Mouse (Mus musculus) left cerebral cortex, adult 6 months (tissue): ENCODE results near the gene Scn1b. TPM values are rescaled to one million over a fixed set of nuclear protein-coding genes. Genes with fewer than 3 reads are reported as not detected.

Experiments used
- long read RNA-seq, 2 experiments: library from polyadenylated mRNA; unstranded; transcript quantifications; one replicate each; pipeline ENCODE4 v2.0.0; 2019 to 2020
- polyA plus RNA-seq: library from polyadenylated mRNA; unstranded; fragments of <200 nt; fragmentation: Nextera tagmentation; gene quantifications from 2 replicates; pipeline ENCODE4 v1.2.3, GENCODE M21; 2021

Scn1b gene
- 83.1 and 557 TPM in 2 replicates for polyA plus RNA-seq
- long read RNA-seq, experiment 1, transcript Scn1b-201 (6 exons, 1,573 nt) = major isoform, 67 of 154 reads
- long read RNA-seq, experiment 1, transcript Scn1b-203 (5 exons, 1,501 nt) = minor isoform, 14 of 154 reads
- long read RNA-seq, experiment 1, partial matches to known transcripts = 29 of 154 reads
- long read RNA-seq, experiment 1, other reads (novel, unspliced or antisense) = 44 of 154 reads
- long read RNA-seq, experiment 2, transcript Scn1b-203 (5 exons, 1,501 nt) = minor isoform, 12 of 151 reads
- long read RNA-seq, experiment 2, transcript Scn1b-201 (6 exons, 1,573 nt) = major isoform, 27 of 151 reads
- long read RNA-seq, experiment 2, partial matches to known transcripts = 95 of 151 reads
- long read RNA-seq, experiment 2, other reads (novel, unspliced or antisense) = 17 of 151 reads

GRCm38 (mm10) chr7:31126851-31127724 lies at the start of gene Scn1b:
Gene Scn1b (minus strand): TSS chr7:31127003.

GRCm38 (mm10) chr7:31155296-31156033 lies 28.7 kb upstream of the Scn1b start, which contains the start of gene Gramd1a:
Gene Gramd1a (minus strand): TSS chr7:31155896.

GRCm38 (mm10) chr7:31115182-31115581 lies 11.6 kb downstream of the Scn1b start, which contains the start of gene Hpn:
Gene Hpn (minus strand): TSS chr7:31115290.

GRCm38 (mm10) chr7:31076492-31076891 lies 50.3 kb downstream of the Scn1b start, which contains the start of gene Fxyd3:
Gene Fxyd3 (minus strand): TSS chr7:31076704.

Other genes with a start within 250 kb of the Scn1b start
- gene Cd22, start 246.7 kb downstream of the Scn1b start, polyA plus RNA-seq = 0.15 and 0.19 TPM in 2 replicates
- gene Mag, start 212.1 kb downstream of the Scn1b start, polyA plus RNA-seq = 79.4 and 86.1 TPM in 2 replicates
- not detected in 2 replicates for gene Hamp2, start 202.3 kb downstream of the Scn1b start, polyA plus RNA-seq
- gene Hamp, start 183.0 kb downstream of the Scn1b start, polyA plus RNA-seq = not detected in 2 replicates
- gene Usf2, start 170.2 kb downstream of the Scn1b start, polyA plus RNA-seq = 19.0 and 19.3 TPM in 2 replicates
- 4.7 and 6.0 TPM in 2 replicates for gene Lsr, start 153.5 kb downstream of the Scn1b start, polyA plus RNA-seq
- 0.31 TPM in 1 of 2 replicates, not detected in the other for gene Fam187b, start 153.2 kb downstream of the Scn1b start, polyA plus RNA-seq
- gene Fxyd5, start 84.5 kb downstream of the Scn1b start, polyA plus RNA-seq = 10.8 and 30.6 TPM in 2 replicates
- gene Fxyd7, start 75.5 kb downstream of the Scn1b start, polyA plus RNA-seq = 278 and 391 TPM in 2 replicates
- gene Fxyd1, start 69.8 kb downstream of the Scn1b start, polyA plus RNA-seq = 298 and 678 TPM in 2 replicates
- 7.3 and 9.7 TPM in 2 replicates for gene Lgi4, start 67.7 kb downstream of the Scn1b start, polyA plus RNA-seq
- gene Fxyd3, start 50.3 kb downstream of the Scn1b start, polyA plus RNA-seq = 1.2 and 2.3 TPM in 2 replicates
- 0.28 and 0.45 TPM in 2 replicates for gene Hpn, start 11.7 kb downstream of the Scn1b start, polyA plus RNA-seq
- gene Gramd1a, start 28.9 kb upstream of the Scn1b start, polyA plus RNA-seq = 38.7 and 55.6 TPM in 2 replicates
- gene Scgb2b2, start 163.5 kb upstream of the Scn1b start, polyA plus RNA-seq = not detected in 2 replicates
- gene Scgb1b2, start 164.8 kb upstream of the Scn1b start, polyA plus RNA-seq = not detected in 2 replicates
- not detected in 2 replicates for gene Scgb2b3, start 235.1 kb upstream of the Scn1b start, polyA plus RNA-seq
- gene Scgb1b3, start 248.6 kb upstream of the Scn1b start, polyA plus RNA-seq = not detected in 2 replicates